Mouse (Mus musculus) adrenal gland (tissue): Measurements from ENCODE around the gene Lrrc25.

ENCODE experiments used
- intact Hi-C: fragments of 180-260 bp; cut with DNase I; formaldehyde crosslinking; loops from one replicate; pipeline ENCODE4 v1.15.1; 2025
- long read RNA-seq, 2 experiments: library from polyadenylated mRNA; unstranded; transcript quantifications; one replicate each; pipeline ENCODE4 v2.0.0; 2020; ENCODE audit warnings: borderline replicate concordance in 1 of 2; ENCODE audit not compliant: insufficient replicate concordance in 1 of 2

The Lrrc25 gene
- long read RNA-seq, experiment 1, partial matches to known transcripts, result 0 of 2 reads
- long read RNA-seq, experiment 1, other reads (novel, unspliced or antisense), result 0 of 2 reads
- long read RNA-seq, experiment 2, partial matches to known transcripts, result 1 of 2 reads
- long read RNA-seq, experiment 2, other reads (novel, unspliced or antisense), result 0 of 2 reads

GRCm38 (mm10) chr8:70615894-70616293 is at the start of gene Lrrc25:
Gene Lrrc25, plus strand, starts transcription at chr8:70616155.
- intact Hi-C loops, result loop anchor here (5.0 kb wide), 1 partner anchor 36 kb away; no protein-coding TSS in a partner anchor

- intact Hi-C loops, result no loop called here
Measured at GRCm38 (mm10) chr8:70570360-70570759, 45.6 kb upstream of the Lrrc25 start.

- intact Hi-C loops, result no loop called here
Measured at GRCm38 (mm10) chr8:70570990-70571389, 45.0 kb upstream of the Lrrc25 start.

DNA sequence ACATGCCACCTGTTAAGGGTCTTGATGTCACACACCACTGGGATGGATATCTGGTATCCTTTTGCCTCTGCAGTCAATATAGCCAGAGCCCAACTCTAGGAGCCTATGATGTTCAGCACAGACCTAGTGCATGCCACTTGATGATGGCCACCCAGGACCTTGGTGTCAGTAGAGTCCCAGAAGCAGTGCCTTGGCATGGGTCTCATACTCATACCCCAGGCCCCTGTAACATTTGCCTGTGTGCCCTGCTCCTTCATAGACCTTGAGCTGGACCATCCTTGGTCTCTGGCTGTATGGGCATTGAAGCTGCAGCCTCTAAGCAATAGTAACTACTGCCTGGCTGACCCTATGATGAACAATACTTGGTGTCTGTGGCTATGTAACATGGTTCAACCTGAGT is 41.7 kb upstream of the Lrrc25 start:
- intact Hi-C loops, result no loop called here

DNA sequence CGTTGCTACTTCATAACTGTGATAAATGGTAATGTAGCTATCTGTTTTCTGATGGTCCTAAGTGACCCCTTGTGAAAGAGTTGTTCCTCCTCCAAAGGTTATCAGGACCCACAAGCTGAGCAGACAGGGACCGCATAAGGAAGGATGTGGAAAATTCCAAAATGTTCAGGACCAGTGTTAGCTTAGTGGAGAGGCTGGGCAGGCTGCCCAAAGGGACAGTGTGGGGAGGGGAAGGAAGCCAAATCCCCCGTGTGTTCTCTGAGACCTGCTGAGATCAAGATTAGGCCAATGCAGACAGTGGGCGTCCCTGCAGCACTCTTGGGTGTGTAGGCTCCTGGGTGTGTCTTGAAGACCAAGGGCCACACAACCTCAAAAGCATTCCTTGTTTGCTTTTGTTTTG is 41.0 kb upstream of the Lrrc25 start:
- intact Hi-C loops, result no loop called here

DNA sequence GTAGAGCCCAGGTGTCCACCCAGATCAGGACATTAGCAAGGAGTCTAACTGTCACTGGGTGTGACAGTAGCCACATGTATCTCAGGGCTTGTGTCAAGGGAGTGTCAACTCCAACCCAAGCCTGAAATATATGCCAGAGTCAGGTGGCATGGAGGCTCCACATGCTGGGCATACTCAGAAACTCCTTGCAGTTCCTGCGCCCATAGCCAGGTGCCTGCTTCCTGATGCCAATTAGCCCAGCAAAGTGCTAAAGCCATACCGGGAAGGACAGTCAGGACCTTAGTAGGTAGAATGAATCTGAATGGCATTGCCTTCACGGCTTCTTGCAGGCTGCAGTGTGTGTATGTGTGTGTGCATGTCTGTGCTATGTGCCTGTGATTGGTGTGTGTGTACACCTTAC is 38.7 kb upstream of the Lrrc25 start:
- intact Hi-C loops, result no loop called here

DNA sequence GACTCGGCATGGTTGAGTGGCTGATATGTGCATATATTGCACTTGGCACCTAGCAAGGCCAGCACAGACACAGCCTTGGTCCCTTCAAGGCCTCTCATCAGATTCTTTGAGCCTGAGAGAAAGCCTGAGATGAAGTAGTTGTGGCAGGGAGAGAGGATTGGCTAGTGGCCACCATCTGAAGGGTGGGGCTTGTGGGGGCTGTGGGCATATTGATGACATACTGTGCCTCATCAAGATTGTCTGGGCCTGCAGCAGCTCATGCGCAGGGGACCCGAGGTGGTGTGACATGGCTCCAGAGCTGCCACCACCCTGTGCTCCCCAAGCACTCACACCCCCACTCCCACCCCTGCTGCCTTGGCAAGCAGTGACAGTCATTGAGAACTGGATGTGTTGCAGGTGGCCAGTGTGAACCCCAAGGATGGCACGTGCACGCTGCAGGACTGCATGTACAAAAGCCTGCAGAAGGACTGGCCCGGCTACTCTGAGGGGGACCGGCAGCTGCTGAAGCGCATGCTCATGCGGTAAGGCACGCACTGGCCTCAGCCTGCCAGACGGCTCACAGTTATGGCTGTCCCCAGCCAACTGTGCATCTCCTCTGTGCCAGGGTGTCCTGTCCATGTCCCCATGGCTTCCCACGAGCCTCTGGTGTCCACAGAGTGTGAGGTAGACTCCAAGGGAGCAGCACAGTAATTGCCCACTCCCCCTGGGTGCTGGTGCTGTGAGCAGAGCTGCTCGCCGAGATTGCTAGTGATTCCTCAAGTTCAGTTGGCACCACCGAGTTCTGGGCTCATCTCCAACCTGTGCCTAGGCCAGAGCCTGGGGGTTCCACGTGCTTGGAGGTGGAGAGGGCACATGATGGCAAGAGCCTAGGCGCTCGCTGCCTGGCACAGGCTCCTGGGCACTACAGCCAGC is 32.2 kb upstream of the Lrrc25 start:
- intact Hi-C loops, result loop anchor here (2.0 to 10.0 kb wide), 2 partner anchors 23 to 169 kb away; no protein-coding TSS in a partner anchor

GRCm38 (mm10) chr8:70584606-70585257 is 31.2 kb upstream of the Lrrc25 start:
- intact Hi-C loops, result loop anchor here (2.0 to 10.0 kb wide), 3 partner anchors 24 to 170 kb away; no protein-coding TSS in a partner anchor

- intact Hi-C loops, result loop anchor here (2.0 to 10.0 kb wide), 3 partner anchors 24 to 170 kb away; no protein-coding TSS in a partner anchor
Measured at GRCm38 (mm10) chr8:70585258-70585652, 30.7 kb upstream of the Lrrc25 start.

GRCm38 (mm10) chr8:70587955-70588354 is 28.0 kb upstream of the Lrrc25 start:
- intact Hi-C loops, result loop anchor here (5.0 to 10.0 kb wide), 2 partner anchors 36 to 173 kb away; no protein-coding TSS in a partner anchor

DNA sequence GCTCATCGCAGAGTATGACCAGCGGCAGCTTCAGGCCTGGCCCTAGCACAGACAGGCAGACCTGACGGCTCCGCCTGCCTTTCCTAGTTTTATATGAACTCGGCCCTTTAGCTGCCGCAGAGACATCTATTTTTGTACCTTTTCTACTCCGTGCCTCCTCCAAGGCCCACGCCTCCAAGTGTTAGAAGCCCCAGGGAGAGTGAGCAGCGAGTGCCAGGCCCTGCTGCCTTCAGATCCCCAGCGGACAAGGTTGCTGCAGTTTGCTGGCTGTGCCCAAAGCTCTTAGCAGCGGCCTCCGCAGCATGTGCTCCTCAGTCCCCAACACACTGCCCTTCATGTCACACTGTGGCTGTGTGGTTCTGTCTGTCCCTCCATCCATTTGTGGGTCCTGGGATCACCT is 24.4 kb upstream of the Lrrc25 start:
- intact Hi-C loops, result no loop called here

GRCm38 (mm10) chr8:70593173-70593572 is 22.8 kb upstream of the Lrrc25 start:
- intact Hi-C loops, result no loop called here

GRCm38 (mm10) chr8:70593961-70594609 is 21.9 kb upstream of the Lrrc25 start, which contains the start of gene Isyna1:
Gene Isyna1, plus strand, starts transcription at chr8:70594373.
- intact Hi-C loops, result no loop called here

- intact Hi-C loops, result no loop called here
Measured at GRCm38 (mm10) chr8:70594621-70595564, 21.1 kb upstream of the Lrrc25 start.

DNA sequence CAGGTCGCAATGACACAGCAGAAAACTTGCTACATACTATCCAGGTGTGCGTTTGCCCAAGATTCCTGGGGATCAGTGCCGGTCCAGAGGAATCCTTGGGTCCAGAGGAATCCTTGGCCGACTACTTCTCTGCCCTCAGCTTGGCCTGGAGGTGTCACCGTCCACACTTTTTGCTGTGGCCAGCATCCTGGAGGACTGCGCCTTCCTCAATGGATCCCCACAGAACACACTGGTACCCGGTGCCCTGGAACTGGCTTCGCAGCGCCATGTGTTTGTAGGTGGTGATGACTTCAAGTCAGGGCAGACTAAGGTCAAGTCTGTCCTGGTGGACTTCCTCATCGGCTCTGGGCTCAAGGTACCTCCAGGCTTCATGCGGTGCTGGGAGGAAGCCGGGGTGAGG is 20.1 kb upstream of the Lrrc25 start:
- intact Hi-C loops, result no loop called here

GRCm38 (mm10) chr8:70596216-70596615 is 19.7 kb upstream of the Lrrc25 start:
- intact Hi-C loops, result no loop called here

- intact Hi-C loops, result no loop called here
Measured at GRCm38 (mm10) chr8:70596775-70597416, 19.1 kb upstream of the Lrrc25 start.

- intact Hi-C loops, result no loop called here
Measured at GRCm38 (mm10) chr8:70597417-70598272, 18.3 kb upstream of the Lrrc25 start.

- intact Hi-C loops, result no loop called here
Measured at GRCm38 (mm10) chr8:70598283-70598682, 17.7 kb upstream of the Lrrc25 start.
